Mouse (Mus musculus) embryonic fibroblast, embryonic 13.5 days (primary cell): Measurements from ENCODE around the gene Fam160a1.

ENCODE experiments used
- CTCF ChIP-seq: IDR thresholded peaks from 2 replicates; pipeline ENCODE4 v1.5.1; 2011; ENCODE audit warnings: mild to moderate bottlenecking, control low read depth, low read length, moderate library complexity, borderline replicate concordance; ENCODE audit not compliant: insufficient read depth
- POLR2A ChIP-seq: IDR thresholded peaks from 2 replicates; pipeline ENCODE4 v1.6.1; 2011; ENCODE audit warnings: low read depth, mild to moderate bottlenecking, control low read depth, low read length, moderate library complexity

DNA sequence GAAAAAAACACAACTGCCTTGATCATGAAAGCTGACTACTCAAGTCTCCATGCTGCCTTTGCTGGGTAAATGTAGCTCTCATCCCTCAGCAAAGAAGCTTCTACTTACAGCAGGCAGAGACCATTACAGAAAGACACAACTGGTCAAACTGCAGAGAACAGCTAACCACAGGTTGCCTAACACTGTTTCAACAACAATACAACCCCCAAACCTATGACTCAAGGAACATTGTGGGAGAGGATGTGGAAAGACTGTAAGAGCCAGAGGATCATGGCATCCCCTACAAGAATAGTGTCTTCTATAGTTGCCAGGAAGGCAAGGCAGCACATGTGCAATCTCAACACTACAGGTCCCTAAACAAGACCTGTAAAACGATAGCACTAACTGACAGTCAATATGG lies 23.9 kb downstream of the Fam160a1 start:
- TF ChIP-seq POLR2A, result no peak
- TF ChIP-seq CTCF, result no peak
